Mouse (Mus musculus) kidney, adult 2 months (tissue): ENCODE measurements at regions not wholly inside any gene's neighbourhood (a gene's known extent, or its start where the extent isn't known, plus 50 kb on each side); places are given as distances from the start of the nearest gene placed in this dataset.
"Not testable (repeated sequence)": the region's sequence is repeated elsewhere in the genome, so short reads cannot be mapped to it uniquely, and the experiment has no call there.

Experiments used
- DNase-seq: peaks from one replicate; pipeline ENCODE4 v3.0.0; 2021
- H3K27ac ChIP-seq: fragments of 200-500 bp; 2 replicates; pipeline ENCODE4 v1.5.1; 2012; ENCODE audit warnings: low read depth, low read length, control low read depth, inconsistent platforms; ENCODE audit not compliant: insufficient read depth
- H3K27me3 ChIP-seq: fragments of 200-500 bp; replicated peaks from 2 replicates; pipeline ENCODE4 v1.6.1; 2012; ENCODE audit warnings: mild to moderate bottlenecking, moderate library complexity, low read length, inconsistent platforms; ENCODE audit not compliant: control insufficient read depth, insufficient read depth
- H3K36me3 ChIP-seq: fragments of 200-500 bp; 2 replicates; pipeline ENCODE4 v1.6.1; 2012; ENCODE audit warnings: mild to moderate bottlenecking, moderate library complexity, low read length, inconsistent platforms; ENCODE audit not compliant: control insufficient read depth, insufficient read depth
- H3K4me1 ChIP-seq: fragments of 200-500 bp; 2 replicates; pipeline ENCODE4 v1.6.1; 2011; ENCODE audit warnings: low read length; ENCODE audit not compliant: control insufficient read depth, insufficient read depth
- H3K4me3 ChIP-seq: fragments of 200-500 bp; 2 replicates; pipeline ENCODE4 v1.5.1; 2011; ENCODE audit warnings: mild to moderate bottlenecking, low read depth, low read length, control low read depth; ENCODE audit not compliant: insufficient read depth
- CTCF ChIP-seq: fragments of 200-500 bp; conservative IDR thresholded peaks from 2 replicates; pipeline ENCODE4 v1.5.1; 2011; ENCODE audit warnings: low read depth, mild to moderate bottlenecking, control low read depth, low read length, moderate library complexity, mixed read lengths; ENCODE audit not compliant: insufficient read depth, insufficient read length
- POLR2A ChIP-seq: fragments of 200-500 bp; IDR thresholded peaks from one replicate; pipeline ENCODE4 v1.6.1; 2011; ENCODE audit warnings: low read depth, low read length, control low read depth
- WGBS: fragments of 180-500 bp; shearing (Covaris S2); methylation state at CpG from one replicate; pipeline ENCODE4 v1.1.7; 2018; 5-methylcytosine and 5-hydroxymethylcytosine counted together

DNA sequence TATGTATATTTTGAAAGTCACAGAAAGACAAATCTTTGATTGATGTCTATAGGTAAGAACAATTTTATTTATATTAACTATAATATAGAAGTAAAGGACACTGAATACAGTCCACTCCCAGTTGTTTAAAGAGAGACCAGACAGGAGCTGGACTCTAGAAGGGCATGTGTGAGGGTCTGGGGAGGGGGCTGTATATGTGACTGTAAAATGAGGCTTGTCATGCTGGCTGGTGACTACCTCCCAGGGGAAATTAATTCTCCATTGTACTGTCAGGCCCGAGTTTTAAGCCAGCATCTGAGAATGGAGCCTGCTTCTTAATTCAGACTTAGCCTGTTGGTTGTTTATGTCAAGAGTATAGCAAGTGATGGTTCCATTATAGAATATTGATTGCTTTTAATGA, 261.4 kb upstream of the Api5 start:
- WGBS = 42% methylated on average over 1 of the region's 1 CpGs
- DNase-seq = no peak

DNA sequence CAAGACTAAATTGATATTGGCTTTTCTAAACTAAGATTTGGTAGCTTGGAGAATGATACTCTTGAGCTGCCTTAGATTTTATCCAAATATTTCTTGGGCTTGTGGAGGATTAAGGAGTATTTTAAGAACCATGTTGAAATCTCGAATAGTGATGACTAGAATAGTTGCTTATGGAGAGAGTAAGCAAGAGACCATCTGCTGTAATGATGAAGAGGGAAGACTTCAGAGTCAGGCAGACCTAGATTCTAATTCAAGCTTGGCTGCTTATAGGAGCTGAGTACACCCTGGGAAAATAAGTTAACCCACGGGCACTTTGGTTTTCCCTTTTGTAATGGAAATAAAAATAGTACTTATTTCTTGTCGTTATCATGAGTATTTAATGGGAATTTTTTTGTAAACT, 257.3 kb upstream of the Api5 start:
- no peaks in the 10 kb centered on the region for H3K36me3 ChIP-seq
- no peak overlapping the region for H3K4me3 ChIP-seq
- 74% methylated on average over 3 of the region's 3 CpGs for WGBS
- H3K27ac ChIP-seq = no peak overlapping the region
- no peaks in the 10 kb centered on the region for H3K4me1 ChIP-seq
- no peak for DNase-seq
- TF ChIP-seq POLR2A = no peak
- TF ChIP-seq CTCF = no peak
- H3K27me3 ChIP-seq = no peaks in the 10 kb centered on the region; the same call in 1 of the 2 replicates

More for the DNA sequence above, 261.4 kb upstream of the Api5 start:
- no peak for TF ChIP-seq POLR2A
- TF ChIP-seq CTCF = no peak
- Histone ChIP-seq H3K4me3 (no peak overlapping the region), H3K27me3 (no peaks in the 10 kb centered on the region), H3K27ac (no peak overlapping the region), H3K4me1 (no peaks in the 10 kb centered on the region), H3K36me3 (no peaks in the 10 kb centered on the region)

DNA sequence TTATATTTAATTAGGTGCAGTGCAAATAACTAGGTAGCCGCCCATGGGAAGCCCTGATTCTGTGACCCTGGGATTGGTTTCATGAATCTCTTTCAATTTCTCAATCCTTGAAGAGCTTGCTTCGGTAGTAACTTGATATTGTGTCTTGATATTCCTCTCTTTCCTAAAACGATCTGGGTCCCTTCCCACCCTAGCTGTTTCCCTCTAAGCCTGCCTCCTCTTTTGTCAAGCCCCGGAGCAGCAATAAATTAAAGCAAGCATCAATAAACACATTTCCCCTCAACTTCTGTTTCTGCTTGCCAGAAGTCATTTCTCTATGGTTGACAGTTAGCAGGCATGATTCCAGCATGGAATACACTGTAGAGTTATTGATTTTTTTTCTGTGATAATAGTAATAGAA, 252.6 kb upstream of the Api5 start:
- Histone ChIP-seq H3K4me3 (no peak overlapping the region), H3K27me3 (no peaks in the 10 kb centered on the region; the same call in 1 of the 2 replicates), H3K36me3 (no peaks in the 10 kb centered on the region), H3K27ac (no peak overlapping the region), H3K4me1 (no peaks in the 10 kb centered on the region)
- no peak for DNase-seq
- no peak for TF ChIP-seq POLR2A
- TF ChIP-seq CTCF = no peak
- 22% methylated on average over 4 of the region's 4 CpGs for WGBS

DNA sequence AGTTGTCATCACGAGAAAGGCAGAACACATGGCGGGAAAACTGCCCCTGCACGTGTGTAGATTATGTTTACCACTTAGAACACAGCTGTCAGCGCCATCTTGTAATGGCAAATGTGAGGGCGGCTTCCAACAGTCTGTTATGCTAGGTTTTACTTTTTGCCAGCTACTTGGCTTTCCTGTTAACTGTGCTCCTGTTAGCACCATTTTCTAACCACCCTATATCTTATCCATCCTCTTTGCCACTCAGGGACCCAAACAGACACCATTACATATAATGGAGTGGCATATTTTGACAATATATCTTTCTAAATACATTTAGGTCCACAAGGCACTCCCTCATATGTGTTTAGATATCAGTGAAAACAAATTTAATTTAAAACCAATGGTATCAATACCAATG, 247.7 kb upstream of the Api5 start:
- not testable (repeated sequence) for H3K4me1 ChIP-seq, H3K36me3 ChIP-seq, H3K4me3 ChIP-seq, H3K27ac ChIP-seq, DNase-seq, H3K27me3 ChIP-seq
- WGBS = 94% methylated on average over 5 of the region's 5 CpGs

DNA sequence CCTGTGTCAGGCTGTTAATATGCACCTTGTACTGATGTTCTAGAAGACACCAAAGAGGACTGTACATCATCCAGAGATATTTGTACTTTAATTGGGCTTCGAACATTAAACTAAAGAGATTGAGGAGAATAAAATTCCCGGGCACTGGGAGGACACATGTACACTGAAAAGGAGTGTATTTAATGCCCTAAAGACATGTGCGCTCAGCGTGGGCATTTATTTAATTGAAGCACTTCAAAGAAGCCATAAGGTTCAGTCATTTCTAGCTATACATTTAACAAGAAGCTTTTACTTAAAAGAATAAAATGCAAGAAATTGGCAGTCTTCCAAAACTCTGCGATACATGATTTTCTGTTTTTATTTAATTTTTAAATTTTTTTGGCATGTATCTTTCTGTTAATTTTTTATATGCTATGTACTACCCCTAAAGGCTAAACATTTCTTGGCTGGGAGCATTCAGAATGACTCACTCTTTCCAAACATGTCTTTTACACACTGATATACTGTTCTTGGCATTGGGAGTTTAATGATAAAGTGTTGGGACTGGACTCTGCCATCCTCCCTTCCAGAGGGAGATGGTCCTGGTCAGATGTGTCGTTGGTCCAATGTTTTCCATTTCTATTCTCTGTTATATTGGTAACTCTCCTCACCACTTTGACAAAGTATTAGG, 242.3 kb upstream of the Api5 start:
- Histone ChIP-seq H3K36me3 (no peaks in the 10 kb centered on the region), H3K27me3 (no peaks in the 10 kb centered on the region), H3K4me1 (no peaks in the 10 kb centered on the region), H3K27ac (no peak overlapping the region), H3K4me3 (no peak overlapping the region)
- DNase-seq = no peak
- WGBS = 83% methylated on average over 6 of the region's 6 CpGs
- TF ChIP-seq CTCF = no peak
- TF ChIP-seq POLR2A = no peak

GRCm38 (mm10) chr2:94665850-94666249, 227.9 kb upstream of the Api5 start:
- TF ChIP-seq CTCF (no peak), POLR2A (no peak)
- Histone ChIP-seq H3K4me1 (no peaks in the 10 kb centered on the region), H3K27ac (no peak overlapping the region), H3K27me3 (no peaks in the 10 kb centered on the region), H3K36me3 (no peaks in the 10 kb centered on the region), H3K4me3 (no peak overlapping the region)
- no peak for DNase-seq
- WGBS = 96% methylated on average over 2 of the region's 2 CpGs

DNA sequence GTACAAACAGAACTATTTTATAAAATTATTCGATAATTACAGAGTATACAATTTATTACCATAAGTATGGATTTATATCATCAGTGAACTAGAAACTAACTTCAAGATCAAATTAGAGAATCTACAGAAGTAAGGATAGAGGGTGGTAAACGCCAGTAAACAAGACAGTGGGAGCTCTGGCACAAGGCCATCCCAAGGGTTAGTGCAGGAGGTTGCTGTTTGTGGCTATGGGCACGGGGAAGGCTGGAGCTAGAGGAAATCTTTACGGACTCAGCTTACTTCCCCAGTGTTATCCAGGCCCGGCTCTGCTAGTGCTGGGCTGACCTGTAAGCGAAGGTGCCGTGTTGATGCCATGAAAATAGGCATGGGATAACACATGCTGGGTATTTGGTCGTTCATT, 220.5 kb upstream of the Api5 start:
- H3K27ac ChIP-seq = no peak overlapping the region
- WGBS = 79% methylated on average over 8 of the region's 8 CpGs
- no peak for DNase-seq
- H3K36me3 ChIP-seq = no peaks in the 10 kb centered on the region
- TF ChIP-seq CTCF (no peak), POLR2A (no peak)
- H3K4me1 ChIP-seq = no peaks in the 10 kb centered on the region
- no peaks in the 10 kb centered on the region for H3K27me3 ChIP-seq
- H3K4me3 ChIP-seq = no peak overlapping the region
